Mouse (Mus musculus): ENCODE data around the gene Wipi2.

- TF ChIP-seq CTCF (IDR thresholded peaks at IDR 0.05; ENCODE audit: low read depth) (no peak), EP300 (IDR thresholded peaks at IDR 0.05; ENCODE audit: low read depth) (no peak)
Measured at GRCm38 (mm10) chr5:142660656-142661434, 33.3 kb downstream of the Wipi2 start.

All from liver, postnatal 0 days (tissue).